Mouse (Mus musculus): ENCODE data around the gene Zfp821. TPM values are rescaled to one million over a fixed set of nuclear protein-coding genes. Genes with fewer than 3 reads are reported as not detected.

The Zfp821 gene
- polyA plus RNA-seq (2014; fragmentation: Nextera tagmentation; extraction: Ambion mirVana) = 46.3 and 47.1 TPM in 2 replicates

GRCm38 (mm10) chr8:109705320-109706075 is at the start of gene Zfp821:
Gene Zfp821, plus strand, starts transcription at chr8:109705546.
- WGBS = 0% methylated on average over 76 of the region's 100 CpGs
- Histone ChIP-seq H3K4me2 (ENCODE audit: low read depth, low read length) (peak within 1 kb of the TSS; percentile 85), H3K9me3 (replicated peaks; ENCODE audit: control insufficient read depth, low read length) (no peaks in the 10 kb centered on the region), H3K27ac (replicated peaks; ENCODE audit: low read depth, low read length) (peak within 1 kb of the TSS; percentile 89), H3K36me3 (replicated peaks; ENCODE audit: control insufficient read depth, insufficient read depth, low read depth, low read length) (peaks cover 5% of the 10 kb centered on the region; the same call in 1 of the 2 replicates), H3K27me3 (ENCODE audit: control insufficient read depth, insufficient read depth, low read length) (no peaks in the 10 kb centered on the region), H3K4me3 (ENCODE audit: low read depth, low read length) (peak within 1 kb of the TSS; percentile 74), H3K9ac (replicated peaks; ENCODE audit: low read length) (peak within 1 kb of the TSS; percentile 99), H3K4me1 (ENCODE audit: control insufficient read depth, insufficient read depth, low read length) (no peaks in the 10 kb centered on the region)
- ATAC-seq (replicated peaks; ENCODE audit: insufficient number of reproducible peaks, low FRiP score, low TSS enrichment, low read depth) (peak; percentile 83), DNase-seq (ENCODE audit: low spot score) (peak; percentile 98)

DNA sequence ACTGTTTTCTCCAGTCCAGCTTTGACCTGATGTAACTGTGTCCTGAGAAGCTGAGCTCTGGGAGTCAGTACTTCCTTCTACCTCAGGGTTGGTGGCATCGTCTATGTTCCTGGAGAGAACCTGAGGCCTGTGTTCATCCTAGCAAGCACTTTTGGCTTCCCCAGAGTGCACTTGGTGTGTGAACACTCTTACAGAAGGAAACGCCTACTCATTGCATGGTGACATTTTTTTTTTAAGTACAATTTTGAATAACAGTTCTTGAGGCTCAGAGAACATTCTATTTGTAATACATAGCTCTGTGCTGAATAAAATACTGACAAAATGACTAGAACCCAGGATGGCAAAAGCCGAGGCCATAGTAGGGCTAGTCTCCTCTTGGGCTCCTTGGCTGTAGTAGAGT is 48.5 kb upstream of the Zfp821 start:
- H3K27me3 ChIP-seq (ENCODE audit: control insufficient read depth, insufficient read depth, low read length) = no peaks in the 10 kb centered on the region
- no peak overlapping the region for H3K9ac ChIP-seq (replicated peaks; ENCODE audit: low read length)
- H3K27ac ChIP-seq (replicated peaks; ENCODE audit: low read depth, low read length) = no peak overlapping the region
- no peak for DNase-seq (ENCODE audit: low spot score)
- WGBS = 87% methylated on average over 3 of the region's 3 CpGs
- H3K36me3 ChIP-seq (replicated peaks; ENCODE audit: control insufficient read depth, insufficient read depth, low read depth, low read length) = no peaks in the 10 kb centered on the region
- no peak overlapping the region for H3K4me3 ChIP-seq (ENCODE audit: low read depth, low read length)
- no peak for ATAC-seq (replicated peaks; ENCODE audit: insufficient number of reproducible peaks, low FRiP score, low TSS enrichment, low read depth)
- no peak overlapping the region for H3K4me2 ChIP-seq (ENCODE audit: low read depth, low read length)
- no peaks in the 10 kb centered on the region for H3K4me1 ChIP-seq (ENCODE audit: control insufficient read depth, insufficient read depth, low read length)
- H3K9me3 ChIP-seq (replicated peaks; ENCODE audit: control insufficient read depth, low read length) = no peaks in the 10 kb centered on the region

- no peak overlapping the region for H3K4me3 ChIP-seq (ENCODE audit: low read depth, low read length)
- DNase-seq (ENCODE audit: low spot score) = no peak
- ATAC-seq (replicated peaks; ENCODE audit: insufficient number of reproducible peaks, low FRiP score, low TSS enrichment, low read depth) = no peak
- no peaks in the 10 kb centered on the region for H3K4me1 ChIP-seq (ENCODE audit: control insufficient read depth, insufficient read depth, low read length)
- no peaks in the 10 kb centered on the region for H3K9me3 ChIP-seq (replicated peaks; ENCODE audit: control insufficient read depth, low read length)
- H3K9ac ChIP-seq (replicated peaks; ENCODE audit: low read length) = no peak overlapping the region
- H3K27ac ChIP-seq (replicated peaks; ENCODE audit: low read depth, low read length) = no peak overlapping the region
- 83% methylated on average over 3 of the region's 3 CpGs for WGBS
- no peak overlapping the region for H3K4me2 ChIP-seq (ENCODE audit: low read depth, low read length)
- no peaks in the 10 kb centered on the region for H3K36me3 ChIP-seq (replicated peaks; ENCODE audit: control insufficient read depth, insufficient read depth, low read depth, low read length)
- H3K27me3 ChIP-seq (ENCODE audit: control insufficient read depth, insufficient read depth, low read length) = no peaks in the 10 kb centered on the region
Measured at GRCm38 (mm10) chr8:109662328-109662727, 43.0 kb upstream of the Zfp821 start.

GRCm38 (mm10) chr8:109666616-109667015 is 38.7 kb upstream of the Zfp821 start:
- 89% methylated on average over 5 of the region's 5 CpGs for WGBS
- H3K4me2 ChIP-seq (ENCODE audit: low read depth, low read length) = no peak overlapping the region
- ATAC-seq (replicated peaks; ENCODE audit: insufficient number of reproducible peaks, low FRiP score, low TSS enrichment, low read depth) = no peak

DNA sequence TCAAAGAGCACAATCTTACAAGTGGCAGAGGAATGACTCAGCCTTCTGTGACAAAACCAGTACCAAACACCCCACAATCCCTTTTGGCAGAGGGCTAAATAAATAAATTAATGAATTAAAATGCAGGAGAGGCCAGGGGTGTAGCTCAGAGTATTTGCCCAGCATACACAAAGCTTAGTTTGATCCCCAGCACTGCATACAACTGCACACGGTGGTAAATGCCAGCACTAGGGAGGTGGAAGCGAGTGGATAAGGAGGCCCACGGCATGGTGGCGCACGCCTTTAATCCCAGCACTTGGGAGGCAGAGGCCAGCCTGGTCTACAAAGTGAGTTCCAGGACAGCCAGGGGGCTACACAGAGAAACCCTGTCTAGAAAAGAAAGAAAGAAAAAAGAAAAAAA is 32.7 kb upstream of the Zfp821 start:
- Histone ChIP-seq H3K4me3 (ENCODE audit: low read depth, low read length) (no peak overlapping the region), H3K9me3 (replicated peaks; ENCODE audit: control insufficient read depth, low read length) (no peaks in the 10 kb centered on the region), H3K27me3 (ENCODE audit: control insufficient read depth, insufficient read depth, low read length) (no peaks in the 10 kb centered on the region), H3K27ac (replicated peaks; ENCODE audit: low read depth, low read length) (no peak overlapping the region), H3K4me1 (ENCODE audit: control insufficient read depth, insufficient read depth, low read length) (no peaks in the 10 kb centered on the region), H3K9ac (replicated peaks; ENCODE audit: low read length) (no peak overlapping the region), H3K4me2 (ENCODE audit: low read depth, low read length) (no peak overlapping the region), H3K36me3 (replicated peaks; ENCODE audit: control insufficient read depth, insufficient read depth, low read depth, low read length) (peaks cover 9% of the 10 kb centered on the region)
- DNase-seq (ENCODE audit: low spot score) (no peak), ATAC-seq (replicated peaks; ENCODE audit: insufficient number of reproducible peaks, low FRiP score, low TSS enrichment, low read depth) (no peak)
- 95% methylated on average over 5 of the region's 5 CpGs for WGBS

More at GRCm38 (mm10) chr8:109666616-109667015, 38.7 kb upstream of the Zfp821 start:
- Histone ChIP-seq H3K36me3 (replicated peaks; ENCODE audit: control insufficient read depth, insufficient read depth, low read depth, low read length) (no peaks in the 10 kb centered on the region; the same call in 1 of the 2 replicates), H3K27ac (replicated peaks; ENCODE audit: low read depth, low read length) (no peak overlapping the region), H3K9me3 (replicated peaks; ENCODE audit: control insufficient read depth, low read length) (no peaks in the 10 kb centered on the region), H3K4me1 (ENCODE audit: control insufficient read depth, insufficient read depth, low read length) (no peaks in the 10 kb centered on the region), H3K27me3 (ENCODE audit: control insufficient read depth, insufficient read depth, low read length) (no peaks in the 10 kb centered on the region), H3K9ac (replicated peaks; ENCODE audit: low read length) (no peak overlapping the region), H3K4me3 (ENCODE audit: low read depth, low read length) (no peak overlapping the region)
- no peak for DNase-seq (ENCODE audit: low spot score)

DNA sequence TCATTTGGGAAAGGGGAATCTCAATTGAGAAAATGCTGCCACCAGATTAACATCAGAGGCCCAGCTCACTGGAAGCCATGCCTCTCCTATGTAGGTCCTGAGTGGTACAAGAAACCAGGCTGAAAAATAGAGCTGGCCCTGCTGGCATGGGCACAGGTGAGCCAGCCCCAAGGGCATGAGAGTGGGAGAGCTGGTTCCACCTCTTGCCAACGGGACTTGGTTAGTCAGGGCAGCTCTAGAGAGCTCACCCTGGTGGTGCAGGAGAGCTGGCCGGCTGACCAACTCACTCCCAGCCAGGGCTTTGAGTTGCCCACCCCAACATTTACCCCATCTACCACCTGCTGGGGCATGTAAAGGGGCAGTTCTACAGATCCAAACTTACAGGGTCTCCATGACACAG is 31.8 kb upstream of the Zfp821 start:
- H3K4me2 ChIP-seq (ENCODE audit: low read depth, low read length) = no peak overlapping the region
- no peaks in the 10 kb centered on the region for H3K4me1 ChIP-seq (ENCODE audit: control insufficient read depth, insufficient read depth, low read length)
- no peak for ATAC-seq (replicated peaks; ENCODE audit: insufficient number of reproducible peaks, low FRiP score, low TSS enrichment, low read depth)
- H3K9me3 ChIP-seq (replicated peaks; ENCODE audit: control insufficient read depth, low read length) = no peaks in the 10 kb centered on the region
- 93% methylated on average over 2 of the region's 2 CpGs for WGBS
- DNase-seq (ENCODE audit: low spot score) = no peak
- H3K27ac ChIP-seq (replicated peaks; ENCODE audit: low read depth, low read length) = no peak overlapping the region
- H3K36me3 ChIP-seq (replicated peaks; ENCODE audit: control insufficient read depth, insufficient read depth, low read depth, low read length) = peaks cover 9% of the 10 kb centered on the region
- no peak overlapping the region for H3K9ac ChIP-seq (replicated peaks; ENCODE audit: low read length)
- H3K27me3 ChIP-seq (ENCODE audit: control insufficient read depth, insufficient read depth, low read length) = no peaks in the 10 kb centered on the region
- H3K4me3 ChIP-seq (ENCODE audit: low read depth, low read length) = no peak overlapping the region

DNA sequence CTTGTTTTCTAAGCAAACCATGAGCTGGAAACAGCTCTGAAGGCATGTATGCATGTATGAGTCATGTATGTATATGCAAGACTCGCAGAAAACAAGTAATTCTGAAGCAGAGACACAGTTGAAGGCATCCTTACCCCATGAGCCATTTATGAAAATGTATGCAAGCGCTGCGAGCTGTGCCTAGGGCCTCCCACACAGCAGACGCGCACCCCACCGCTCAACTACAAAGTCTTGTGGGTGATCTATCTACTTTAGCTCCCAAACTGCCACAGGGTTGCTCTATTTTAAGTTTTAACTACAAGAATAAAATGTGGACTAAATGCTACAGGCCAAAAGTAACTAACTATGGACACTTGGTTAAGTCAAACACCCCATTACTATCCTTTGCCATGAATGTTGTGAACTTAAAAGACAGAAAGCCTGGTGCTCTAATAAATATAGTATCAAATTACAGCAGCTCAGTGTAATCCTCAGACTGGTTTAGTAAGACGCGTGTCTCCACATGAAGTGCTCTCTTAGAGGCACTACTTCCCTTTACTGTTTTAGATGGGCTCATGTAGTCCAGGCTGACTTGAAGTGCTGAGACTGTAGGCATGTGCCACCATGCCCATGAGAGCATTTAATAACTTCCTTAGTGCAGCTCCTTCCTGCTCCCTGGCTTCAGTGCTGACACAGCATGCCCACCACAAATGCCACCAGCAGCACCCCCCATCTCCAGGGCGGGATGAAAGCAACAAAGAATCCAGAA is 29.3 kb upstream of the Zfp821 start:
- Histone ChIP-seq H3K27me3 (ENCODE audit: control insufficient read depth, insufficient read depth, low read length) (no peaks in the 10 kb centered on the region), H3K27ac (replicated peaks; ENCODE audit: low read depth, low read length) (no peak overlapping the region), H3K4me1 (ENCODE audit: control insufficient read depth, insufficient read depth, low read length) (no peaks in the 10 kb centered on the region), H3K9ac (replicated peaks; ENCODE audit: low read length) (no peak overlapping the region), H3K36me3 (replicated peaks; ENCODE audit: control insufficient read depth, insufficient read depth, low read depth, low read length) (peaks cover 11% of the 10 kb centered on the region), H3K9me3 (replicated peaks; ENCODE audit: control insufficient read depth, low read length) (no peaks in the 10 kb centered on the region), H3K4me2 (ENCODE audit: low read depth, low read length) (no peak overlapping the region), H3K4me3 (ENCODE audit: low read depth, low read length) (no peak overlapping the region)
- ATAC-seq (replicated peaks; ENCODE audit: insufficient number of reproducible peaks, low FRiP score, low TSS enrichment, low read depth) (no peak), DNase-seq (ENCODE audit: low spot score) (no peak)
- 93% methylated on average over 9 of the region's 9 CpGs for WGBS

DNA sequence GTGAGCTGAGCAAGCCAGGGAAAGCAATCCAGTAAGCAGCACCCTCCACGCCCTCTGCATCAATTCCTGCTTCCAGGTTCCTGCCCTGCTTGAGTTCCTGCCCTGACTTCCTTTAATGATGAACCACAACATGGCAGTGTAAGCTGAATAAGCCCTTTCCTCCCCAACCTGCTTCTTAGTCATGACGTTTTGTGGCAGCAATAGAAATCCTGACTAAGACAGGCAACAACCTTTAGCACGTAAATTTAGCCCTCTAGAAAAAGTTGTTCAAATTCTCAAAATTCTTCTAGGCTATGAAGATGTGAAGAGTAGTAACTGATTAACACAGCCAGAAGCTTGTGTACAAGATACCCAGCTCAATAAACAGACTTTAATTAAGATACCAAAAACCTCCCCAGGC is 23.8 kb upstream of the Zfp821 start:
- no peak overlapping the region for H3K27ac ChIP-seq (replicated peaks; ENCODE audit: low read depth, low read length)
- H3K27me3 ChIP-seq (ENCODE audit: control insufficient read depth, insufficient read depth, low read length) = no peaks in the 10 kb centered on the region
- ATAC-seq (replicated peaks; ENCODE audit: insufficient number of reproducible peaks, low FRiP score, low TSS enrichment, low read depth) (no peak), DNase-seq (ENCODE audit: low spot score) (no peak)
- no peaks in the 10 kb centered on the region for H3K4me1 ChIP-seq (ENCODE audit: control insufficient read depth, insufficient read depth, low read length)
- H3K9ac ChIP-seq (replicated peaks; ENCODE audit: low read length) = no peak overlapping the region
- no peak overlapping the region for H3K4me3 ChIP-seq (ENCODE audit: low read depth, low read length)
- WGBS = 87% methylated on average over 3 of the region's 3 CpGs
- no peaks in the 10 kb centered on the region for H3K9me3 ChIP-seq (replicated peaks; ENCODE audit: control insufficient read depth, low read length)
- peaks cover 7% of the 10 kb centered on the region; the same call in 1 of the 2 replicates for H3K36me3 ChIP-seq (replicated peaks; ENCODE audit: control insufficient read depth, insufficient read depth, low read depth, low read length)
- no peak overlapping the region for H3K4me2 ChIP-seq (ENCODE audit: low read depth, low read length)

Data from embryonic facial prominence, embryonic 11.5 days (tissue).